In genomic region chrX:106766812-106767211, GRCm38 (mm10) we compare ENCODE assay signal across 10 mouse cellular contexts.
DNase-seq lines count a peak whose midpoint lies in the region; ATAC-seq and TF ChIP-seq lines count a peak whose summit lies in the region.
"Had no signal": no experiment of that assay in that cellular context is flagged by ENCODE, and none has a peak within 500 bp of the region (broad histone marks: within the 10 kb centered on the region; RNA-seq: fewer than 3 reads in every experiment).

No protein-coding gene starts in this region.

- no peak overlapping the region for H3K9ac ChIP-seq in kidney, embryonic 14.5 days (ENCODE audit: low read depth, low read length)
- no peak overlapping the region for H3K9ac ChIP-seq in MEL (ENCODE audit: control insufficient read depth, low read depth, low read length, poor library complexity, severe bottlenecking)
- H3K9ac ChIP-seq: forebrain, embryonic 12.5 days had no signal

- no peak for TF ChIP-seq POLR2A in MEL (IDR thresholded peaks at IDR 0.05; ENCODE audit: control insufficient read depth in 1 of 2, insufficient read depth in 1 of 2, low read depth in 1 of 2, low read length in 2 of 2, poor library complexity in 1 of 2)

- no peaks in the 10 kb centered on the region for H3K27me3 ChIP-seq in kidney, embryonic 14.5 days (ENCODE audit: control insufficient read depth, insufficient read depth, low read length)
- no peaks in the 10 kb centered on the region for H3K27me3 ChIP-seq in MEL (ENCODE audit: control insufficient read depth in 1 of 2, insufficient read depth in 2 of 2, low read length in 2 of 2)
- H3K27me3 ChIP-seq: forebrain, embryonic 12.5 days had no signal

- TF ChIP-seq CTCF in MEL (IDR thresholded peaks at IDR 0.05 in 2 of 3, conservative IDR thresholded peaks at IDR 0.05 in 1 of 3; ENCODE audit: control insufficient read depth in 1 of 3, insufficient read depth in 1 of 3, low read depth in 2 of 3, low read length in 3 of 3, poor library complexity in 1 of 3, severe bottlenecking in 1 of 3) = peak in 2 of 3 experiments; percentile 37 to 67; a peak in 5 of 6 replicates

- peak; percentile 49 for DNase-seq in CD4-positive, CD25-positive, alpha-beta regulatory T cell, adult 2 months (ENCODE audit: low read depth, low spot score)
- DNase-seq in kidney, postnatal 36 days = peak; percentile 4 to 16
- DNase-seq in MEL (ENCODE audit: low read depth, low spot score) = peak; percentile 57
- peak; percentile 55 for DNase-seq in induced T-regulatory cell, adult 2 months (ENCODE audit: low read depth)
- DNase-seq in left cerebral cortex, adult 11 months (ENCODE audit: low spot score) = no peak
- DNase-seq in cerebellum, adult 8-10 months = no peak

- ATAC-seq in CD4-positive, CD25-positive, alpha-beta regulatory T cell, adult 4 months = no peak
- ATAC-seq in kidney, embryonic 14.5 days (ENCODE audit: low FRiP score, low TSS enrichment) = no peak

- H3K79me2 ChIP-seq in MEL (ENCODE audit: control insufficient read depth, insufficient read depth, low read length, poor library complexity) = no peaks in the 10 kb centered on the region

- no peaks in the 10 kb centered on the region for H3K4me1 ChIP-seq in kidney, embryonic 14.5 days (ENCODE audit: control insufficient read depth, insufficient read depth, low read length)
- no peaks in the 10 kb centered on the region for H3K4me1 ChIP-seq in MEL (ENCODE audit: control insufficient read depth in 1 of 2, insufficient read depth in 2 of 2, low read length in 2 of 2)
- H3K4me1 ChIP-seq: forebrain, embryonic 12.5 days had no signal

- TF ChIP-seq EP300 in MEL (IDR thresholded peaks at IDR 0.05; ENCODE audit: low read depth in 1 of 2, low read length in 2 of 2) = no peak

- WGBS in kidney, embryonic 14.5 days = 19% methylated on average over 1 of the region's 1 CpGs

- peak; percentile 72 for TF ChIP-seq RAD21 in MEL (IDR thresholded peaks at IDR 0.05; ENCODE audit: low read depth, low read length)

- H3K36me3 ChIP-seq in kidney, embryonic 14.5 days (ENCODE audit: control insufficient read depth, insufficient read depth, low read length) = no peaks in the 10 kb centered on the region
- H3K36me3 ChIP-seq in MEL (ENCODE audit: control insufficient read depth in 1 of 2, insufficient read depth in 2 of 2, low read length in 2 of 2) = no peaks in the 10 kb centered on the region
- H3K36me3 ChIP-seq: forebrain, embryonic 12.5 days had no signal

- no peaks in the 10 kb centered on the region for H3K9me3 ChIP-seq in kidney, embryonic 14.5 days (ENCODE audit: control insufficient read depth, low read length)
- no peaks in the 10 kb centered on the region for H3K9me3 ChIP-seq in MEL (replicated peaks; ENCODE audit: insufficient read depth, low read length)
- H3K9me3 ChIP-seq: forebrain, embryonic 12.5 days had no signal

- no peak overlapping the region for H3K4me3 ChIP-seq in kidney, embryonic 14.5 days (ENCODE audit: low read length)
- no peak overlapping the region for H3K4me3 ChIP-seq in MEL (ENCODE audit: control insufficient read depth in 1 of 2, insufficient read depth in 1 of 2, low read depth in 2 of 2, low read length in 2 of 2)
- H3K4me3 ChIP-seq: forebrain, embryonic 12.5 days; myocyte had no signal

- H3K27ac ChIP-seq in kidney, embryonic 14.5 days (ENCODE audit: low read depth, low read length) = no peak overlapping the region
- no peak overlapping the region for H3K27ac ChIP-seq in MEL (ENCODE audit: control insufficient read depth, low read depth, low read length)
- H3K27ac ChIP-seq: forebrain, embryonic 12.5 days had no signal

- no peak overlapping the region for H3K4me2 ChIP-seq in kidney, embryonic 14.5 days (replicated peaks; ENCODE audit: low read depth, low read length)
- H3K4me2 ChIP-seq: forebrain, embryonic 12.5 days had no signal

TF ChIP-seq in MEL, 35 proteins besides CTCF, POLR2A, EP300 and RAD21:
- TF ChIP-seq ZC3H11A (IDR thresholded peaks at IDR 0.05; ENCODE audit: low read depth, low read length) = peak; percentile 64
- TF ChIP-seq SMC3 (IDR thresholded peaks at IDR 0.05; ENCODE audit: low read depth, low read length) = peak; percentile 80
- TF ChIP-seq NRF1 (IDR thresholded peaks at IDR 0.05; ENCODE audit: insufficient read depth, low read depth, low read length, poor library complexity, severe bottlenecking) = no peak
- TF ChIP-seq MAFK (IDR thresholded peaks at IDR 0.05; ENCODE audit: borderline replicate concordance, low read depth, low read length) = no peak
- TF ChIP-seq TCF12 (IDR thresholded peaks at IDR 0.05; ENCODE audit: low read depth, low read length) = no peak
- no peak for TF ChIP-seq CHD2 (IDR thresholded peaks at IDR 0.05; ENCODE audit: low read length)
- no peak for TF ChIP-seq TBP (IDR thresholded peaks at IDR 0.05; ENCODE audit: low read depth, low read length)
- TF ChIP-seq ETS1 (IDR thresholded peaks at IDR 0.05; ENCODE audit: low read depth, low read length) = no peak

Comparison
In these comparisons a context has a peak if more than half of its experiments do, and no peak if none do; other contexts are left out.
1. DNase-seq: peak in CD4-positive, CD25-positive, alpha-beta regulatory T cell, adult 2 months (single experiment), kidney, postnatal 36 days (2 of 2), MEL (single experiment) and induced T-regulatory cell, adult 2 months (single experiment); none in left cerebral cortex, adult 11 months (single experiment) and cerebellum, adult 8-10 months (single experiment).